Mouse (Mus musculus) bone marrow, adult 2 months (tissue): Measurements from ENCODE around the gene Gm340. TPM values are rescaled to one million over a fixed set of nuclear protein-coding genes. Genes with fewer than 3 reads are reported as not detected.

ENCODE experiments used
- H3K27ac ChIP-seq: fragments of 200-500 bp; 2 replicates; pipeline ENCODE4 v1.5.1; 2012; ENCODE audit warnings: low read depth, mild to moderate bottlenecking, control low read depth, inconsistent platforms, low read length; ENCODE audit not compliant: control insufficient read depth, poor library complexity, insufficient read depth
- H3K4me1 ChIP-seq: fragments of 200-500 bp; 2 replicates; pipeline ENCODE4 v1.6.1; 2011; ENCODE audit warnings: low read length; ENCODE audit not compliant: control insufficient read depth, insufficient read depth
- H3K4me3 ChIP-seq: fragments of 200-500 bp; replicated peaks from 2 replicates; pipeline ENCODE3; 2011; ENCODE audit warnings: mild to moderate bottlenecking, low read depth, low read length, control low read depth; ENCODE audit not compliant: control insufficient read depth
- CTCF ChIP-seq: fragments of 200-500 bp; IDR thresholded peaks from 2 replicates; pipeline ENCODE4 v1.5.1; 2011; ENCODE audit warnings: low read length, control low read depth; ENCODE audit not compliant: control insufficient read depth, insufficient read depth
- POLR2A ChIP-seq: fragments of 200-500 bp; IDR thresholded peaks from 2 replicates; pipeline ENCODE4 v1.6.1; 2011; ENCODE audit warnings: low read depth, mild to moderate bottlenecking, control low read depth, low read length, borderline replicate concordance; ENCODE audit not compliant: control insufficient read depth
- WGBS: fragments of 180-500 bp; shearing (Covaris S2); methylation state at CpG from one replicate; pipeline ENCODE4 v1.1.7; 2018; 5-methylcytosine and 5-hydroxymethylcytosine counted together
- polyA plus RNA-seq: library from polyadenylated mRNA; stranded (reverse); fragments of >200 nt; gene quantifications from 2 replicates; pipeline ENCODE4 v1.2.4, GENCODE M21; 2011; ENCODE audit warnings: low replicate concordance; ENCODE audit not compliant: missing spikeins, insufficient read depth, insufficient read length

Gene Gm340
- polyA plus RNA-seq, 1 experiment = 10.7 TPM

GRCm38 (mm10) chr19:41597170-41597894, 15.2 kb downstream of the Gm340 start:
- WGBS = 9% methylated on average over 6 of the region's 6 CpGs
- TF ChIP-seq CTCF = no peak
- no peak for TF ChIP-seq POLR2A
- peak overlapping the region; percentile 15; the same call in 1 of the 2 replicates for H3K27ac ChIP-seq
- H3K4me1 ChIP-seq = peaks cover 2% of the 10 kb centered on the region; the same call in 1 of the 2 replicates
- no peak overlapping the region for H3K4me3 ChIP-seq

- WGBS = 23% methylated on average over 11 of the region's 11 CpGs
- no peak overlapping the region for H3K4me3 ChIP-seq
- H3K4me1 ChIP-seq = peaks cover 2% of the 10 kb centered on the region; the same call in 1 of the 2 replicates
- no peak for TF ChIP-seq CTCF
- TF ChIP-seq POLR2A = no peak
- no peak overlapping the region for H3K27ac ChIP-seq
These were observed 18.5 kb downstream of the Gm340 start for GRCm38 (mm10) chr19:41600647-41601046.

GRCm38 (mm10) chr19:41606208-41606987, 24.2 kb downstream of the Gm340 start:
- H3K4me1 ChIP-seq = no peaks in the 10 kb centered on the region
- TF ChIP-seq POLR2A (no peak), CTCF (no peak)
- no peak overlapping the region for H3K4me3 ChIP-seq
- no peak overlapping the region for H3K27ac ChIP-seq
- WGBS = 83% methylated on average over 10 of the region's 10 CpGs

- Histone ChIP-seq H3K27ac (no peak overlapping the region), H3K4me3 (no peak overlapping the region), H3K4me1 (no peaks in the 10 kb centered on the region; the same call in 1 of the 2 replicates)
- WGBS = 69% methylated on average over 6 of the region's 6 CpGs
- TF ChIP-seq CTCF = no peak
- no peak for TF ChIP-seq POLR2A
These were observed 29.5 kb downstream of the Gm340 start for GRCm38 (mm10) chr19:41611683-41612082.

- TF ChIP-seq CTCF (no peak), POLR2A (no peak)
- WGBS = 57% methylated on average over 16 of the region's 16 CpGs
- no peak overlapping the region for H3K27ac ChIP-seq
- no peak overlapping the region for H3K4me3 ChIP-seq
- peaks cover 4% of the 10 kb centered on the region for H3K4me1 ChIP-seq
These were observed 31.3 kb downstream of the Gm340 start for GRCm38 (mm10) chr19:41613325-41614087.

GRCm38 (mm10) chr19:41615606-41616224, 33.5 kb downstream of the Gm340 start:
- Histone ChIP-seq H3K27ac (no peak overlapping the region), H3K4me3 (no peak overlapping the region), H3K4me1 (peaks cover 4% of the 10 kb centered on the region)
- no peak for TF ChIP-seq CTCF
- no peak for TF ChIP-seq POLR2A
- WGBS = 52% methylated on average over 11 of the region's 11 CpGs

- peak overlapping the region; percentile 47; the same call in 1 of the 2 replicates for H3K27ac ChIP-seq
- H3K4me3 ChIP-seq = no peak overlapping the region
- TF ChIP-seq CTCF = no peak
- 78% methylated on average over 6 of the region's 6 CpGs for WGBS
- peaks cover 4% of the 10 kb centered on the region for H3K4me1 ChIP-seq
These were observed 34.1 kb downstream of the Gm340 start for GRCm38 (mm10) chr19:41616274-41616673.
